Mouse (Mus musculus): ENCODE results near the gene Atp2a1.

The Atp2a1 gene

DNA sequence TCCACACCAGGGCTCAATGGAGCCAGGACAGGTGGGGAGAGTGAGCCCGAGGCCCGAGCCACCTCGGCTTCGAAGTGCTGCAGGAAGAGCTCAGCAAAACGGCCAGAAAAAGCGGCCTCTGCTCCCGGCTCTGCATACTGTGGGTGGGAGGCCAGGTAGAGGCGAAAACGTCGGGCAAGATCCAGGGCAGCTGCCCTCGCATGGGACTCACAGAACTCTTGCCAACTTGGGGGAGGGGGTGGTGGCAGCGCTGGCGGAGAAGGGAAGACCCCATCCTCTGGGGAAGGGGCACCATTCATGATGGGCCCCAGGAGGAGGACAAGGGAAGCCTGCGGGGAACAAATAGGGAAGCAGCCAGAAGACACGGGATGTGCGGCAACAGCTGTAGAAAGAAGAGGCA lies 9.8 kb upstream of the Atp2a1 start:
- no peak for ATAC-seq (ENCODE audit: low TSS enrichment)

GRCm38 (mm10) chr7:126472306-126472705 lies 9.4 kb upstream of the Atp2a1 start:
- ATAC-seq (ENCODE audit: low TSS enrichment), result no peak

- no peak for ATAC-seq (ENCODE audit: low TSS enrichment)
These were observed 8.9 kb upstream of the Atp2a1 start for GRCm38 (mm10) chr7:126471853-126472252.

DNA sequence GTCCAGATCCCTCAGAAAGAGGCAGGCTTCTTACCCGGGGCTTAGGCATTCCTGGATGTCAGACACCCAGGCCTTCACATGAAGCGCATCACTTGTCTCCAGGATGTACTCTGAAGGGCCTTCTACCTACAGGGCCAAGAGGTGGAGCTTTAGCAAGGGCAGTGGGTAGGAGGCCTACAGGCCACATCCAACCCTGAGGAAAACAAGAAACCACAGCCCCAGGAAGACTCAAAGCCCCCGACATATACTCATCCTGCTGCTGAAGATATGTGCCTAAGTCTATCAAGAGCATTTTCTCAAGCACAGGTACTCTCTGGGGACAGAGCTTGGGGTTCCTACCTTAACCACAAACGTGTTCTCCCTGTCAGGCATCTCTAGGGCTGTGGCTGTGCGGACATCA lies 8.5 kb upstream of the Atp2a1 start:
- no peak for ATAC-seq (ENCODE audit: low TSS enrichment)

GRCm38 (mm10) chr7:126470077-126470476 lies 7.2 kb upstream of the Atp2a1 start:
- no peak for ATAC-seq (ENCODE audit: low TSS enrichment)

DNA sequence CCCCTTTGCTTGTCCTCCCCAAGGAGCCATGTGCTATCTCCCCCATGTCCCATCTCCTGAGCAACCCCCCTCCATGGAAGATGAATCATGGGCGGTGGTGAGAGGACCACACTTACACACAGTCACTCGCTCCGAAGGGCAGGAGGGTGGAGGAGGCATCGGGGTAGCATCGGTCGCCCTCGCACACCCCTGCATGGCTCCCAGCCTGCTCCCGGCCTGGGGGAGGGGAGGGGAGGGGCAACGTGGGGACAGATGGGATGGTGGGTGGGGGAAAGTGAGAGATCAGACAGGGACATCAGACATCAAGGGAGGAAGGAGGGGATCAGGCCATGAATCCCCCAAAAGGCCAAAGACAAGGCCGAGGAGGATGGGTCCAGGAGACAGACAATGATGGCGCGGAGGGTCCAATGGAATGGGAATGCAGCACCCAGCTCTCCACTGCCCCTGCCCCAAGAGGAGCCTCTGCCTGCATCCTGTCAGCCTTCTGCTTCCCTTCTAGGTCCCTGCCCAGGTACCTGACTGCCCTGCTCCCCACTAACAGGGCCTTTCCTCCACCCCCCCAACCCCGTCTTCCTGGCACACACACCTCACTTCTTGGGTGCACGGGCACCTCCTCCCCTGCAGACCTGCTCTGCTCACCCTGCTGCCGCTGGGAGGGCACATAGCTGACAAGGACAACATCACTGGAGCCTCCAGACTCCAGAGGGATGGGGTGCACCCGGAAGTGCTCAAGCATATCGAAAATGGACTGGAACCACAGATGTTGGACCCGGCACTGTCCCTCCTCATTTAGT lies 5.1 kb upstream of the Atp2a1 start:
- ATAC-seq (ENCODE audit: low TSS enrichment), result no peak

GRCm38 (mm10) chr7:126467271-126467670 lies 4.4 kb upstream of the Atp2a1 start:
- 0 out of 2 replicates have a peak, but pooled peaks have one; percentile 38 for ATAC-seq (ENCODE audit: low TSS enrichment)

DNA sequence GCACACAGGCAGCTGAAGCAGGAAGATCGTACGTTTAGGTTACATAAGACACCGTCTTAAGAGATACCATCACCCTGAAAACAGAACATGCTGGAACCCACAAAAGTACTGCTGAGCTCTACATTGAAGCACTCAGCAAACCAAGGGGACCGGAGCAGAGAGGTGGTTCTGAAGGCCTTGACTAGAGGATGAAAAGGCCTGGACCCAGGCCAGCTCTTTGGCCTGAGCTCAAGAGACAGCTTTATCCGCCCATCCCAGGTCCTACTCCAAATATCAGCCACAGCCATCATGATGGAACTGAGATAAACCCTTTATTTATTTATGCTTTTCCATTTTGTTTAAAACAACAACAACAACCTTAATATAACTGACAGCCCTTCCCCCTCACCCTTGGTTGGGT lies 3.8 kb upstream of the Atp2a1 start:
- no peak for ATAC-seq (ENCODE audit: low TSS enrichment)

GRCm38 (mm10) chr7:126466116-126466515 lies 3.2 kb upstream of the Atp2a1 start:
- ATAC-seq (ENCODE audit: low TSS enrichment), result no peak

GRCm38 (mm10) chr7:126465246-126466030 lies 2.5 kb upstream of the Atp2a1 start:
- no peak for ATAC-seq (ENCODE audit: low TSS enrichment)

DNA sequence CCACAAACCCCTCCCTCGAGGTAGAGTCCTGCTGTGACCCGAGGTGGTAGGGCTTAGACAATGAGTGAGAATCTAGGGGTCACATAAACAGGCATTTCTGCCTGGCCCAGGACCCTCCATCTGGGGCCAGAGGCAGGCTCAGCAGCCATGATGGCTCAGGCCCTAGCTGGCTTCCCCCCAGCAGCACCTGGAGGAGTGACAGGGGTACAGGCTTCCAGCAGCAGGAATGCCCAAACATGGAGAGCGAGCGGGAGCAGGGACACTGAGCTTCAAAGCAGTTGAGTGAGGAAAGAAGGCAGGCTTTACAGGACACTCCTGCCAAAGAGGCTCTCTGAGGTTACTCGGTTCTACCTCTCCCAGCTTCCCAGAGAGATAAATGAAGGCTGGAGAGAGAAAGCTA lies 1.9 kb upstream of the Atp2a1 start:
- no peak for ATAC-seq (ENCODE audit: low TSS enrichment)

- ATAC-seq (ENCODE audit: low TSS enrichment), result no peak
These were observed 1.2 kb upstream of the Atp2a1 start for GRCm38 (mm10) chr7:126464121-126464520.

DNA sequence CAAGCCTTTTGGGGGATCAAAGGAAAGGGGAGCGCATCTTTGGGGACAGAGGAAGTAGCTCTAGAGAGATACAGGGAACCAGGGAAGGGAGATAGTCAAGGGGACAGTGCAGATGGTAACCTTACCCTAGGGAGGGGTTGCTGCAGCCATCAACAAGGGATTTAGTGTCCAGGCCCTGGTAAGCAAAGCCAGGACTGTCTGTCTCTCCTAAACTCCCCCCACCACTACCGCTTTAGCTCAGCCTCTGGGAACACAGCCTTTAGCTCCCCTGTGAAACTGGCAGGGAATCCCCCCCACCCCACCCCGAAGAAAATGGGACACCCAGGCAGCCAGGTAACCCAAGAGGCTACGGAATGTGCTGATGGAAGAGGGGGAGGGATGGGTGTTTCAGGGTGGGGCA lies 639 bp upstream of the Atp2a1 start:
- no peak for ATAC-seq (ENCODE audit: low TSS enrichment)

DNA sequence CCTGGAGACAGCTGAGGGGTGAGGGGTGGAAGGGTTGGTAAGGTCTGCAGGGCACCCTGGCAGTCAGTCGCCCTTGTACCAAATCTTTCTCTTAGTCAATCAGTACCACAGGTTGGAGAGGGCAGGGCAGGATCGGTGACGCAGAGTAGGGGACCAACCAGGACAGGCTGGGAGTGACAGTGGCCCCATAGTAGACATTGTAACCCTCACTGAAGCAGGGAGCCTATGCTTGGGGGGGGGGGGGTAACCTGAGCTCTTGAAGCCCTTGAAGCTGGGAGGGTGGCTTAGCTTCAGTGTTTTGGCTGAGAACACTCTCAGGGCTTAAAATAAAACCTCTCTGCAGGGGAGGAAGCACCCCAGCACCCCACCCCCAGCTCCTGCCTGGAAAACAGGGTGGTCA lies 1.3 kb downstream of the Atp2a1 start:
- ATAC-seq (ENCODE audit: low TSS enrichment), result no peak

GRCm38 (mm10) chr7:126460623-126461399 lies 2.1 kb downstream of the Atp2a1 start:
- ATAC-seq (ENCODE audit: low TSS enrichment), result no peak

DNA sequence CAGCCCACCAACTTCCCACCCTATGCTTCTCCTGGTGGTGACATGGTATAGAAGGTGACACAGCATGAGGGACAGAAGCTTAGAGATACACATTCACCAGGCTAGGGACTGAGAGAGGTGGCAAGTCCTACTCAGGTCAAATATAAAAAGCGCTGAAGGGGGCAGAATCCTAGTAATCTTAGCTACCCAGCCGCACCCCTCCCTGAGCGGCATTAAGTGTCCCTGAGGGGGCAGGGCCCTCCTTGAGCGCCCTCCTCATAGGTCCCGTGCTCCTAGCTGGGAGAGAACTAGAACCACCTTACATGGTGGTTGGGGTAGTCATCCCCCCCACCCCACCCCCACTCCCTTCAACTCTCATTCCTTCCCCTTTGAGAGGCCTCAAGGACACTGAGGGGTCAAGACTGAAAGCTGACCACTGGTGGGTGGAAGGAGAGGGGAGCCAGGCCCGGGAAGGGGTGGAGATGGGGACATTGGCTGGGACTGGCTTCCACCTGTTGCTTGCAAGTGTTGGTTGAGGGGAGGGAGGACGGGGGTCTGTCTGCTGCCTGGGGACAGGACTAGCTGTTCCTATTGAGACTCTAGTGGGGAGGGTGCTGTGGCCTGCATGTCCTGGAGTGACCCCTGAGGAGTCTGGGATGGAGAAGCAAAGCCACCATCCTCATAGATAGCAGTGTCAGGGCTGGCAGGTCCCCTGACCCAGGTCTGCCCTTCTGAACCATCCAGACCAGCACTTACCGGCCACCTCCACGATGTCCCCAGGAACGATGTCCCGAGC lies 3.9 kb downstream of the Atp2a1 start:
- no peak for ATAC-seq (ENCODE audit: low TSS enrichment)

- ATAC-seq (ENCODE audit: low TSS enrichment), result peak; percentile 38; the same call in 1 of the 2 replicates
These were observed 4.7 kb downstream of the Atp2a1 start for GRCm38 (mm10) chr7:126458225-126458624.

DNA sequence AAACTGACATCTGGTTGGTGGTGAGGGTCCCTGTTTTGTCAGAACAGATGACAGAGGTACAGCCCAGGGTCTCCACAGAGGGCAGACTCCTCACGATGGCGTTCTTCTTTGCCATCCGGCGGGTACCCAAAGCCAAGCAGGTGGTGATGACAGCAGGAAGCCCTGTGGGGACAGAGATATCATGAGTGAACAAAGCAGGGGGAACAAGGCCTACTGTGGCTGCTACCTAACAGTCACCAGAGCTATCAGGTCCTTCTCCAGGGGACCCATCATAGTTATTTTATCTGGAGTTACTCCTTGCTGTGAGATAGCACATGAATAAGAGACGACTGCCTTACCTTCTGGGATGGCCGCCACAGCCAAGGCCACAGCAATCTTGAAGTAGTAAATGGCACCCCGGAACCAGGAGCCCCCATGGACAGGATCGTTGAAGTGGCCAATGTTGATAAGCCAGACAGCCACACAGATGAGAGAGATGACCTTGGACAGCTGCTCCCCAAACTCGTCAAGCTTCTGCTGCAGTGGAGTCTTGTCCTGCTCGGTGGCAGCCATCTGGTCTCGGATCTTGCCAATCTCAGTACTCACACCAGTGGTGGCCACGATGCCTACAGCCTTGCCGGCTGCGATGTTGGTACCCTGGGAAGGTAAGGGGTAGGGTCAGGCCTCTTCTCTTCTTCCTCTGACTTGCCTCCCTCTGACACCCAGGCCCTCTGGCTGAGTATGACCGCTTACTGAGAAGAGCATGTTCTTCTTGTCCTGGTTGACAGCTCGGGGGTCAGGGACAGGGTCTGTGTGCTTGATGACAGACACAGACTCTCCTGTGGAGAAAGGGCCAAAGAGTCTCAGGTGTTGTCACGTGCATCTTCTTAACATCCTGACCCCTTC lies 6.3 kb downstream of the Atp2a1 start:
- ATAC-seq (ENCODE audit: low TSS enrichment), result no peak

- ATAC-seq (ENCODE audit: low TSS enrichment), result no peak
These were observed 7.7 kb downstream of the Atp2a1 start for GRCm38 (mm10) chr7:126455242-126455641.

DNA sequence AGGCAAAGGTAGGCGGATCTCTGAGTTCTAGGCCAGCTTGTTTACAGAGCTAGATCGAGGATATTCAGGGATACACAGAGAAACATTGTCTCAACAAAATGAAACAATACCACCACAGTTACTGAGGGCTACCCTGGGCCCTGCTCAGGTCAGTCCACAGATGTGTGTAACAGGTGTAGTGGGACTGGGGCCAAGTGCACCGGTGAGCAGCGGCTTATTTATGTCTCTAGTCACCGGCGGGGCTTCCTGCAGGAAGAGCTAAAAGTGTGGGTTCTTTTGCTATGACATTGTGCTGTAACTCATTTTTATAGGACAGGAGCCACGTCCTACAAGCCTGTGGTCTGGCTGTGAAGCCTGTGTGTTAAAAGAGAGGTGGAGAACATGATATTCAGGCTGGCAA lies 9.0 kb downstream of the Atp2a1 start:
- ATAC-seq (ENCODE audit: low TSS enrichment), result no peak

DNA sequence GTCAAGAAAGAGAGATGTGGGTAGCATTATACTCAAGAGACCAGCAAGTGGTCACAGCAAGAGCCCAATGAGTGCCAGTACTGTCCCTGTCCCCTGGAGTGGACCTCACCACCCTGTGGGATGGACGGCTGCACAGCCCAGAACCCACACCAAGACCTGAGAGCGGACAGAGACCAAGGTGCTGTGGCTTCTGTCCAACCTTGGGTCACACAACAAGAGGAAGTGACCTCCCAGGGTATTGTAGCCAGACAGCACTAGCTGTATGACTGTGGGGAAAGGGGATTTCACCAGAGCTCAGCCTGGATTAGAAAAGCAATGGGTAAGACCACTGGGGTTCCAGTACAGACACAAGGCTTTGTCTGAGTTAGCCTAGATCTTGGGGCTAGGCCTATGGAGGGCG lies 10.7 kb downstream of the Atp2a1 start:
- no peak for ATAC-seq (ENCODE audit: low TSS enrichment)
